Mouse (Mus musculus): ENCODE results near the gene Scly.

Scly gene

DNA sequence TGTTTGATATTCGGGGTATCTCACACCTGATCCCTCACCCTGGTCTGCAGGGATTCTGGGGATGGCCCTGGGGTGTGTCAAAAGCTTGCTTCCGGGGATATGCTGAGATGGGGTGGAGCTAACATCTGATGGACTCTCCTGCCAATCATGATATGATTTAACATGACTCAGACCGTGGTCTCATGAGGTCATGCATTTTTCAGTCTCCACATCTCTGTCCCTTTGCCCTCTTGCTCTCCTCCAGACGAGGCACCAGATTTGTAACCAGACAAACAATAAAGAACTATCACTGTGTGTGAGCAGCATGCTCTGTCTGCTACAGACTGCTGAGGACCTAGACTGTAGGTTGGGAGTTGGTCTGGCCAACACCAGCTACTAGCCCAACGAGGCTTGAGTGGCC is 64.0 kb downstream of the Scly start:
- no peak for DNase-seq (ENCODE audit: low spot score in 2 of 2)

DNA sequence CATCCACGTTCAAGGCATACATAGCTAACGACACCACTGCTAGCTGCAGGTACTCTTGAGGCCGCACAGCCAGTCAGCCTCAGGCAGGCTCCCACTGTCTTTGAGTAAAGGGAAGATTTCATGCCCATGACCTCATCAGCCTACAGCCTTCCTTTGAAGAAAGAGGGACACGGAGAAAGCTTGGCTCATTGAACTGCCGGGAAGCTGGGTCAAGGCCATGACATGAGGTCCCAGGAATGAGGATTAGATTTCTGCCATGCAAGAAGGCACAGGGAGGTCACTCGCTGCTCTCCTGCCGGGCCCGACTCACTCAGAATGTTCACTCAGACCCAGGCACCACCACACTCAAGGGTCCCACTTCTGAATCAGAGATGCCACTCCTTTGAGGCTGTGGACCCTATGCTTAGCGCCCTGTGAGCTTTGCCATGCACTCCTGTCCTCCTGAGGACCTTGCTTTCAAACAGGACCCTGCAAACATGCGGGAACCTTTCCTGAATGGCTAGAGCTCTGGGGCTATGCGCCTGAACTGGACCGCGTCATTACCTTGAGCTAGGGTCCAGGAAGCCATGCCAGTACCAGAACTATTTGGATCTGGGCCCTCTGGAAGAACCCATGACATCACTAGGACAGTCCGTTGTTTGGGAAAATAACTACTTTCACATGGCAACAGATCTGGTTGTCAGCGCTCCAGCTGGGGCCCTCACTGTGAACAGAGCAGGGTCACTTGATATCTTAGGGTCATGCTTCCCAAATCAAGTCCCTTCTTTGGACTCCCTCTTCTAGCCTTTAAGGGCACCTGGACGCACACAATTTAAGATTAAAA is 66.9 kb downstream of the Scly start:
- DNase-seq (ENCODE audit: low spot score in 2 of 2): no peak

DNA sequence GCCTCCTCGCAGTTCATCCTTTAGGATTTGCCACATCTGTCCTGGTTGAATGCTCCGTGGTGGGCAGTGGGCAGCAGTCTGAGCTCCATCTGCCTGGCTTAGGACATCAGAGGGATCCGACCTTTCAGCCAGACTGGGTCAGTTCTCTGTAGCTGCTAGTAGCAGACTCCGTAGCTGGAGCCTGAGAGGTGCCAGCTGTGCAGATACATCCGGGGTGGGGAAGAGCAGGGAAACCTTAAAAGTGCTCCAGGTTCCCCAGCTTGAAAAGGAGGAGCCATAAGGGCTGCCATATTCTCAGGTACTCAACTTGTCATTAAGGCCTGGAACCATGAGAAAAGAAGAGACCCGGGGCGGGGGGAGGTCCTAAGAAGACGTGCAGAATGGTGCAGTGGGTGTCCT is 67.7 kb downstream of the Scly start:
- no peak for DNase-seq (ENCODE audit: low spot score in 2 of 2)

DNA sequence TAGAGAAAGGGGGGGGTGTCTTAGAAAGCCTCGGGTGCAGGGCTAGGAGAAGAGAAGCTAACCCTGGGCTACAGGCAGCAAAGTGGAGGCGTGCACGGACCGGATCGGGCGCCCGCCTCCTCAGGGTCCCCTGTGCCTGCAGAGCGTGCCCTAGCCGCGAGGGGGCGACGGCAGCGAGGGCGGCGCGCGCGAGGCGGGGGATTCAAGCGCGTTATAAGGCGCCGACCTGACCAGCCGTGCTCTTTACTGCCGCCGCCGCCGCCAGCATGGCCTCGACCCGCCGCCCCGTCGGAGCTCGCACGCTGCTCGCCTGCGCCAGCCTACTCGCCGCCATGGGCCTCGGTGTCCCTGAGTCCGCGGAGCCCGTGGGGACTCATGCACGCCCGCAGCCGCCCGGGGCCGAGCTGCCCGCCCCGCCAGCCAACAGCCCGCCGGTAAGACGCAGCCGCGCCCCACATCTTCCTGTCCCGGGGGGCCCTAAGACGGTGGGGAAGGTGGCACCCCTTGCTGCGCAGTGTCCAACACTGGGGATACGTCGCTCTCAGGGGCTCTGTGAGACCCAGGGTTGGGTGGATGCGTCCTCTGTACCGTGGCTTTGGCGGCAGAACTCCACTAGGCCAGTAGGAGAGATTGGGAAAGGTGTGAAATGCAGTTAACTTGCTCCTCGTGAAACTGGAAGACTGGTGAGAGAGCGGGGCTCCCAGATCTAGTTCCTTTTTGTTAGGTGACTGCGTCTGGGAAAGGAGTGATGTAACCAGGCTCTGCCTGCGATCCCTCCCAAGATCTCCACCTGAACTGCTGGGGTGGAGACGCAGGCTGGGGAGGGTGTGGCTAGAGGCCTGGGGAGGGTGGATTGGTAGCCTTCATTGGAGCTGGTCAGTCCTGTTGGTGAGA is 68.3 kb downstream of the Scly start, which contains the start of gene Erfe:
Erfe (plus strand) TSS at position 216 of the 894 bp plus-strand sequence.
- DNase-seq (ENCODE audit: low spot score in 2 of 2): peak in 1 of 2 experiments; percentile 60

DNA sequence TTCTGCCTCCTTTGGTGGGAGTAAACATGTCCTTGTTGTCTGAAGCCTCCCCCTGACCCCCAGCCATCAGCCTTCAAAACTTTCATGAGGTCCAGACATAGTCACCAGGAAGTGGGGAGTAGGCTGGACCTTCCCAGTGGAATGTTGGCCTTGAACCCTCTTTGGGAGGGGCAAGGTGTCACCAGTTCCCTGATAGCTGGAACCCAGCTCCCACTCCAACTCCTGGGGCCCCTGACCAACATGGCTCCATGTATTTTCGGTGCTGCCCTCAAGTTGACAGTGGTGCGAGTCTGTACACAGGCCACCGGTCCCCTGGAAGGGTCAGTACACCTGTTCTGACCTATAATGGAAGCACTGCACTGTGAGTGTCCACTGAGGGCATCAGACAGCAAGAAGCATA is 69.2 kb downstream of the Scly start:
- no peak for DNase-seq (ENCODE audit: low spot score in 2 of 2)

DNA sequence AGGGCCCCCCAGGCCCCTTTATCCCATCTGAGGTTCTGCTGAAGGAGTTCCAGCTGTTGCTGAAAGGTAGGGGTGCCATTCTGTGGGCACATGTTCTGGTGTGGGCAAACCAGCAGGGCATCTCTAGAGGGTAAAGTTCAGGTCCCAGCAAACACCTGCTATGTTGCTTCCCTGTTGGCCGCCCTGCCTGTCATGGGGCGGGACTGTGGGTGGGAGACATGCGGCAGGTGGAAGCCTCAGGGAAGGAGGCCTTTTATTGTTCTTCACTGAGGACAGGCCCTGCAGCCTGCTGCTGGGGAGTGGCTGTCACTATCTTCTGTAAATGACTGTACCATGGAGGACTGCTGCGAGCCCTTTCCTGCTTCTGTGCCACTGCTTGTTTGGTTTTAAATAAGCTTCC is 71.3 kb downstream of the Scly start:
- DNase-seq (ENCODE audit: low spot score in 2 of 2): no peak

DNA sequence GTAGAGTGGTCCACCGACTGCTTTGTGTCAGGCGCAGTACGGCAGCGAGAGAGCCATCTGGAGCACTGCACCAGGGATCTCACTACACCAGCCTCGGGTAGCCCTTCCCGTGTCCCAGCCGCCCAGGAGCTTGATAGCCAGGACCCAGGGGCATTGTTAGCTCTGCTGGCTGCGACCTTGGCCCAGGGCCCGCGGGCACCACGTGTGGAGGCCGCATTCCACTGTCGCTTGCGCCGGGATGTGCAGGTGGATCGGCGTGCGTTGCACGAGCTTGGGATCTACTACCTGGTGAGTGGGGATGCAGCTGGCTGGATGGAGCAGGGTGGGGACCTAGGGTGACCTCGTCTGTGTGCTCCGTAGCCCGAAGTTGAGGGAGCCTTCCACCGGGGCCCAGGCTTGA is 71.9 kb downstream of the Scly start:
- no peak for DNase-seq (ENCODE audit: low spot score in 2 of 2)

All from right cerebral cortex, postnatal 10 days (tissue).